Mouse (Mus musculus) liver, adult 2 months (tissue): ENCODE data around the gene Glb1l2.

Experiments
- CTCF ChIP-seq: fragments of 200-500 bp; IDR thresholded peaks from 2 replicates; pipeline ENCODE4 v1.5.1; 2011; ENCODE audit warnings: low read depth, low read length, control low read depth
- POLR2A ChIP-seq: fragments of 200-500 bp; IDR thresholded peaks from 2 replicates; pipeline ENCODE4 v1.6.1; 2011; ENCODE audit warnings: low read length, control low read depth; ENCODE audit not compliant: insufficient read depth; ENCODE audit errors: extremely low read depth

DNA sequence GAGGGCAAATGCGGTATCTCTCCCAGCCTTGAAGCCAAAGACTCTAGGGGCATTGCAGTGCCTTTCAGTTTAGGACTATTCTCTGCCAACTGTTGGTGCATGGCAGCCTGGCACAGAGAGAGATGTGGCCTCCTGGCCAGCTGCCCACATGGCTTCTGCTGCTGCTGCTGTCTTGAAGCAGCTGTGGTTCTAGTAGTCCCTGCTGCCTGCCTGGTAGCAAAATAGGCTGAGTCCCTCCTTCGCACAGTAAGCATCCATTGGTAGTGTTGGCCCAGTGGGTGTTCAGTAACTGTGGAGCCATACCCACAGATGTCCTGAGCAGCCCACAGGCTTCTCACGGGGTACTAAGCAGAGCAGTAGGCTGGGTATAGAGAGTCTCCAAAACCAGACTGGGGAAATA lies 63.5 kb downstream of the Glb1l2 start:
- no peak for TF ChIP-seq CTCF
- no peak for TF ChIP-seq POLR2A
